In genomic region chr2:144464799-144465760, GRCm38 (mm10) we compare ENCODE assay signal across 13 mouse cellular contexts.
DNase-seq lines count a peak whose midpoint lies in the region; TF ChIP-seq lines count a peak whose summit lies in the region.
"Had no signal": no experiment of that assay in that cellular context is flagged by ENCODE, and none has a peak within 500 bp of the region (broad histone marks: within the 10 kb centered on the region; RNA-seq: fewer than 3 reads in every experiment).

No protein-coding gene starts in this region.

- intact Hi-C loops in heart, adult 2 months (cut with DNase I), result no loop called here

- no peaks in the 10 kb centered on the region for H3K79me2 ChIP-seq in heart, adult 2 months (replicated peaks; ENCODE audit: control insufficient read depth, insufficient read depth, low read length)

- no peak overlapping the region for H3K9ac ChIP-seq in heart, adult 2 months (ENCODE audit: low read depth, low read length)
- H3K9ac ChIP-seq: forebrain, embryonic 12.5 days; hindbrain, embryonic 13.5 days had no signal

- H3K4me3 ChIP-seq in heart, adult 2 months, result no peak overlapping the region
- H3K4me3 ChIP-seq: forebrain, embryonic 12.5 days; hindbrain, embryonic 13.5 days had no signal

- H3K27ac ChIP-seq in heart, adult 2 months, result no peak overlapping the region
- H3K27ac ChIP-seq: forebrain, embryonic 12.5 days; hindbrain, embryonic 13.5 days had no signal

- peak; percentile 46 to 66 for DNase-seq in layer of hippocampus, adult 18-20 months (ENCODE audit: low spot score in 2 of 2)
- DNase-seq in layer of hippocampus, postnatal 25 days (ENCODE audit: extremely low spot score in 1 of 2, low spot score in 1 of 2), result no peak
- DNase-seq in adrenal gland, postnatal 25 days, result peak; percentile 45
- DNase-seq in layer of hippocampus, adult 8-10 months (ENCODE audit: low spot score in 2 of 2), result peak; percentile 52
- peak; percentile 22 for DNase-seq in right cerebral cortex, postnatal 14 days
- no peak for DNase-seq in gastrocnemius, adult 18-20 months (ENCODE audit: low spot score)
- no peak for DNase-seq in heart, adult 2 months
- no peak for DNase-seq in yolk sac, embryonic 10.5 days (ENCODE audit: low spot score)
- DNase-seq: embryo, embryonic 11 days; kidney, postnatal 10 days; lung, postnatal 10 days had no signal

- WGBS in heart, adult 2 months, result 74% methylated on average over 9 of the region's 9 CpGs

- H3K36me3 ChIP-seq in heart, adult 2 months (ENCODE audit: control insufficient read depth, insufficient read depth, low read length), result no peaks in the 10 kb centered on the region
- H3K36me3 ChIP-seq: forebrain, embryonic 12.5 days had no signal

- no peak for TF ChIP-seq CTCF in heart, adult 2 months (IDR thresholded peaks at IDR 0.05)

- no peak for TF ChIP-seq EP300 in heart, adult 2 months (IDR thresholded peaks at IDR 0.05; ENCODE audit: insufficient read depth, low read depth, low read length)

- H3K27me3 ChIP-seq in heart, adult 2 months (ENCODE audit: control insufficient read depth, insufficient read depth, low read length), result no peaks in the 10 kb centered on the region

- no peaks in the 10 kb centered on the region for H3K4me1 ChIP-seq in heart, adult 2 months (ENCODE audit: control insufficient read depth, insufficient read depth, low read length)
- H3K4me1 ChIP-seq: hindbrain, embryonic 13.5 days had no signal

- no peak for TF ChIP-seq POLR2A in heart, adult 2 months (IDR thresholded peaks at IDR 0.05; ENCODE audit: insufficient read depth, low read depth, low read length)

Comparison
In these comparisons a context has a peak if more than half of its experiments do, and no peak if none do; other contexts are left out.
1. DNase-seq: peak in layer of hippocampus, adult 18-20 months (2 of 2), adrenal gland, postnatal 25 days (single experiment), layer of hippocampus, adult 8-10 months (2 of 2) and right cerebral cortex, postnatal 14 days (single experiment); none in layer of hippocampus, postnatal 25 days (0 of 2), gastrocnemius, adult 18-20 months (single experiment), heart, adult 2 months (0 of 2) and yolk sac, embryonic 10.5 days (single experiment).